Mouse (Mus musculus): ENCODE data around the gene Srsf10.

GRCm38 (mm10) chr4:135823298-135823697 is 32.2 kb upstream of the Srsf10 start:
- TF ChIP-seq CTCF (IDR thresholded peaks at IDR 0.05; ENCODE audit: control insufficient read depth, insufficient read depth, insufficient read length) (no peak), MYOD1 (IDR thresholded peaks at IDR 0.05; ENCODE audit: control insufficient read depth, insufficient read length, low read depth) (no peak), CEBPB (IDR thresholded peaks at IDR 0.05; ENCODE audit: low read depth) (no peak)

All from C2C12 (cell line).